Mouse (Mus musculus) cerebellum, postnatal 36 days (tissue): Measurements from ENCODE around the gene Vmn1r50.
"Not testable (repeated sequence)": the region's sequence is repeated elsewhere in the genome, so short reads cannot be mapped to it uniquely, and the experiment has no call there.

Experiments used
- DNase-seq, 2 experiments: peaks; one replicate each; pipeline ENCODE4 v3.0.0; 2021 to 2022; ENCODE audit warnings: mixed read lengths in 2 of 2

Vmn1r50 gene

DNA sequence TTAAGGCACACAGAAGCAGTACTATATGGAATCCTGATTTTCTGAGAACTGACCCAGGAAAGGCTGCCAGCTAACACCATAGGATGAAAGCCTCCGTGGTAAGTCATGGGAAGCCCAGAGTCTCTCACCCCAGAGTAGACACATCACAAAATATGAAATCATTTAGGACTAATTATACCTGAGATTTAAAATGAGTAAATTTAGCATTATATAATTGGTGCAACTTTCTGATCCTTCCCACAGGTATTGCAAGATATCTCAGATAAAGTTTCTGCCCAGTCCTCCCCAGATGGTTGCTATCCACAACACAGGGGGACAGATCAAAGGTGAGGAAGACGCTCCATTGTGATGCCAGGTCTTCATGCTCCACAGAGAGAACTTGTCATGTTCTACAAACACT is at the start of gene Vmn1r50:
Gene Vmn1r50 (plus strand): TSS at position 301 of the 400 bp plus-strand sequence.
- DNase-seq = no peak

DNA sequence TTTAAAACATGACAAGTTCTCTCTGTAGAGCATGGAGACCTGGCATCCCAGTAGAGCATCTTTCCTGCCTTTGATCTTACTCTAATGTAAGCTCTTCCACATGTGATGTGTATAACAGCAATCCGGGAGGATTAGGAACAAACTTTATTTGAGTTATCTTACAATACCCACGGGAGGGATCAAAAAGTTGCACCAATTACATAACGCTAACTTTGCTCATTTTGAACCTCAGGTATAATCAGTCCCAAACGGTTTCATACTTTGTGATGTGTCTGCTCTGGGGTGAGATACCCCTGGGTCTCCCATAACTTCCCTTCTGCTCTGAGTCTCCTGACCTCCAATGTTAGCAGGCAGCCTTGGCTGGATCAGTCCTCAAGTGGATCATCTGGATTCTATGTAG is 22.8 kb upstream of the Vmn1r50 start, which contains the start of gene Vmn1r49:
Gene Vmn1r49 (minus strand): TSS at position 101 of the 400 bp plus-strand sequence.
- DNase-seq = no peak

DNA sequence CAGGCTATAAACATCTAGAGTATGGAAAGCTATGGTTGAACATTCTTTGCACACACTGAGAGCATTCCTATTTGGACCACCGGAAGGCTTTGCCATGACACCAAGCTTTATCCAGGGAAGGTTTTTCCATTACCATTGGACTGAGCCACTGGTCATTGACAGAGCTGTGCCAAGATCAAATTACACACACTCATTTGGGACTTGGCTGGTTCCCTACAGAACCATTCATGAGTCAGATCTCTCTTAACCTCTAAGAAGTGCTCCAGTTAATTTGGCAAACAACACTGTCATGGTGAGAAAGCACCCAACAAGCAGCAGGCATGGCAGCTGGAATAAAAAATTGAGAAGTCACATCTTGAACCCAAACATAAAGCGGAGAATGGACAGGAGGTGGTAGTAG is 664 bp upstream of the Vmn1r50 start:
- no peak for DNase-seq

DNA sequence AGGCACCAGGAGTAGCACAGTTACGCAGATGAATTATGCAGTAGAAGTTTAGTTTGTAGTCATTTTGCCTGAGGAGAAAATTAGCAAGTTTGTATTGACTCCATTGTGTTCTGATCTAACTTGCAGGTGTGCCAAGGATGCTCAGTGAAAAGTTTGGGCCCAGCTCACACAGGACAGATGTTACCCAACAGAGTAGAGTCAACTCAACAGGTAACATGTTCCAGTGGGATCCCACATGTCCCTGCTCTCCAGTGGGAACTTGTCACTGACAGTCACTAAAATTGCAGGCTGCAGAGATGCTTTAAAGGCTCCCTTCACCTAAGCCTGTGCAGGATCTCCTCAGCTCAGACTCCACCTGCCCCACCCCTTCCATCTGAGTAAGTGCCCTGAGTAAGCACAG is 21.1 kb downstream of the Vmn1r50 start, which contains the start of gene Vmn1r51:
Gene Vmn1r51 (plus strand): TSS at position 301 of the 400 bp plus-strand sequence.
- not testable (repeated sequence) for DNase-seq
